Mouse (Mus musculus) stomach, embryonic 15.5 days (tissue): ENCODE data around the gene Gm7145. TPM values are rescaled to one million over a fixed set of nuclear protein-coding genes. Genes with fewer than 3 reads are reported as not detected.
"Not testable (repeated sequence)": the region's sequence is repeated elsewhere in the genome, so short reads cannot be mapped to it uniquely, and the experiment has no call there.

Experiments
- ATAC-seq: fragments of 200-750 bp; cut with Nextera tagmentation; 2 replicates; pipeline ENCODE4 v1.8.0; 2017; ENCODE audit warnings: low read depth, moderate number of reproducible peaks, moderate TSS enrichment; ENCODE audit not compliant: insufficient read depth, low FRiP score
- H3K27ac ChIP-seq: fragments of 300-500 bp; sonication (generic); 2 replicates; pipeline ENCODE4 v1.5.1; 2015; ENCODE audit warnings: mild to moderate bottlenecking, inconsistent platforms
- H3K27me3 ChIP-seq: fragments of 300-500 bp; sonication (generic); replicated peaks from 2 replicates; pipeline ENCODE4 v1.6.1; 2015; ENCODE audit warnings: inconsistent platforms
- H3K36me3 ChIP-seq: fragments of 300-500 bp; sonication (generic); 2 replicates; pipeline ENCODE4 v1.6.1; 2015; ENCODE audit warnings: inconsistent platforms
- H3K4me1 ChIP-seq: fragments of 300-500 bp; sonication (generic); 2 replicates; pipeline ENCODE4 v1.6.1; 2015; ENCODE audit warnings: inconsistent platforms
- H3K4me2 ChIP-seq: fragments of 300-500 bp; sonication (generic); 2 replicates; pipeline ENCODE4 v1.6.1; 2015; ENCODE audit warnings: mild to moderate bottlenecking, inconsistent platforms
- H3K4me3 ChIP-seq: fragments of 300-500 bp; sonication (generic); replicated peaks from 2 replicates; pipeline ENCODE4 v1.5.1; 2015; ENCODE audit warnings: inconsistent platforms
- H3K9ac ChIP-seq: fragments of 300-500 bp; sonication (generic); 2 replicates; pipeline ENCODE4 v1.6.1; 2015; ENCODE audit warnings: inconsistent platforms
- H3K9me3 ChIP-seq: fragments of 300-500 bp; sonication (generic); 2 replicates; pipeline ENCODE4 v1.6.1; 2016; ENCODE audit warnings: inconsistent platforms
- WGBS: fragments of 180-500 bp; shearing (Covaris S2); methylation state at CpG from one replicate; pipeline ENCODE4 v1.1.7; 2015; 5-methylcytosine and 5-hydroxymethylcytosine counted together
- polyA plus RNA-seq: library from polyadenylated mRNA; unstranded; fragments of >200 nt; fragmentation: Nextera tagmentation; extraction: Ambion mirVana; gene quantifications from 2 replicates; pipeline ENCODE4 v1.2.1, GENCODE M21; 2015

The Gm7145 gene
- not detected in 2 replicates for polyA plus RNA-seq

DNA sequence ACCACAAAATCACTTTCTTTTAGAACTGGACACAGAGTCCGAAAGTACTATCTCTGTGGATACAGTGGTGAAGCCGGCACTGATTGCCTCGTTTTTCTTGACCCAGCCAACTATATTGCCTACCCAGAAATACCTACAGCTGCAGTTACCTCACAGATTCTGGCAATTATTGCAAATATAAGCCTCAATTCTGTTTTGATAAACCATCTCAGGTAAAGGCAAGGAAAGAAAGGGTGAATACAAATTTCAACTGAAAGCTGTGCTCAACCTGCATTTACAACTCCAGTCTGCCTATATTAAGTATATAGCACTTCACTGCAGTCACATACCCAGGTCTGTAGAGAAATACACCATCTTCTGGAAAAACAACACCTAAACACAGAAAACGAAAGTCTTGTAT, at the start of gene Gm7145:
TSS of gene Gm7145 (plus strand) at position 301 of the 400 bp plus-strand sequence.
- Histone ChIP-seq H3K9me3 (no peaks in the 10 kb centered on the region), H3K27me3 (no peaks in the 10 kb centered on the region), H3K27ac (no peak within 1 kb of the TSS), H3K4me1 (no peaks in the 10 kb centered on the region), H3K9ac (no peak within 1 kb of the TSS), H3K4me3 (no peak within 1 kb of the TSS), H3K4me2 (no peak within 1 kb of the TSS), H3K36me3 (no peaks in the 10 kb centered on the region)
- WGBS, result 72% methylated on average over 4 of the region's 4 CpGs
- ATAC-seq, result no peak

DNA sequence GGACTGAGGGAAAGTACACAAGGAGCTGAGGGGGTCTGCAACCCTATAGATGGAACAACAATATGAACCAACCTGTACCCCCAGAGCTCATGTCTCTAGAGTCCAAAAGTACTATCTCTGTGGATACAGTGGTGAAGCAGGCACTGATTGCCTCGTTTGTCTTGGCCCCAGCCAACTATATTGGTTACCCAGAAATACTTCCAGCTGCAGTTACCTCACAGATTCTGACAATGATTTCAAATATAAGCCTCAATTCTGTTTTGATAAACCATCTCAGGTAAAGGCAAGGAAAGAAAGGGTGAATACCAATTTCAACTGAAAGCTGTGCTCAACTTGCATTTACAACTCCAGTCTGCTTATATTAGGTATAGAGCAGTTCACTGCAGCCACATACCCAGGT, 38.0 kb upstream of the Gm7145 start, which contains the start of gene Gm28168:
TSS of gene Gm28168 (plus strand) at position 301 of the 400 bp plus-strand sequence.
- not testable (repeated sequence) for H3K4me2 ChIP-seq, H3K27ac ChIP-seq, H3K27me3 ChIP-seq, H3K9me3 ChIP-seq, ATAC-seq, H3K9ac ChIP-seq, H3K4me1 ChIP-seq, H3K4me3 ChIP-seq, H3K36me3 ChIP-seq
- WGBS, result 50% methylated on average over 1 of the region's 1 CpGs

DNA sequence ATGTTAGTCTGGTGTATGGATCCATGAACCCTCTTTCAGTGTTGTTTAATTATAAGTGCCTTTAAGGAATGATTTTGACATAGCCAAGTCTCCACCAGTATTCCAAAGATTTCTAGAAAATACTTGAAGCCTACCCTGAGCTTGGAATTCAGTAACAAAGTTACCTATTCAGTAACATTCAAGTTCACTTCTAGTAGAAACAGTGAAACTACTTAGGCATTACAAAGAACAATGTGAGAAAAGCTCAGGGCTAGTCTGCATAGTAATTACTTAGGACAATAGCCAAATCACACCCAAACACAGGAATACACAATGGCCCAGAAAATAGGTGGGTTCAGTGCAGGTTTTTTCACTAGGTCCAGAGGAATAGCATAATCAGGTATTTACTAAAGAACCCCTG, 38.1 kb downstream of the Gm7145 start:
- not testable (repeated sequence) for ATAC-seq, H3K36me3 ChIP-seq, H3K27me3 ChIP-seq, H3K27ac ChIP-seq, H3K9ac ChIP-seq, H3K4me2 ChIP-seq, H3K4me3 ChIP-seq, H3K9me3 ChIP-seq, H3K4me1 ChIP-seq

DNA sequence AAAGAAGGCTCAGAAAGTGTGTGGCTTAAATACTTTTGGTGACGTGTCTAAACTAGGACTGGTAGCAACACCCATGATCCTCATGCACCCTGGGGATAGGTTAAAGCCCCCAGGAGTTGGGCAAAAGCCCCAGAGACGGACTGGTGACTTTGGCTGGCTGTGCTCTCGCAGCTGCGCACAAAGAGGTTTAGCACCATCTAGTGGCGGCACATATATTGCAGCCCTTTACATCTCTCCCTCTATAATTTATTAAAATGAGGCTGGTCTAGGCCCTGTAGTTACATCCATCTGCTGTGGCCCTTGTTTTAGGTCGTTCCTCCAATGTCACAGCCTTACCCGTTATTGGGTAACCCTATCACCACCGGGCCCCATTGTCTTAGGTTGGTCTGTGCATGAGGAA, 47.0 kb downstream of the Gm7145 start:
- not testable (repeated sequence) for H3K4me1 ChIP-seq, H3K36me3 ChIP-seq, H3K27ac ChIP-seq, H3K9me3 ChIP-seq, H3K27me3 ChIP-seq, H3K4me2 ChIP-seq, H3K9ac ChIP-seq, ATAC-seq, H3K4me3 ChIP-seq
- 30% methylated on average over 8 of the region's 8 CpGs for WGBS

Other genes with a start within 250 kb of the Gm7145 start
- not detected in 2 replicates for gene B020011L13Rik, start 184.8 kb upstream of the Gm7145 start, polyA plus RNA-seq
- gene Gm28360, start 135.9 kb upstream of the Gm7145 start, polyA plus RNA-seq, result not detected in 2 replicates
- not detected in 2 replicates for gene Gm28168, start 37.9 kb upstream of the Gm7145 start, polyA plus RNA-seq
- gene Gm29106, start 210.6 kb downstream of the Gm7145 start, polyA plus RNA-seq, result 0.09 and 0.10 TPM in 2 replicates